Mouse (Mus musculus): ENCODE data around the gene B230219D22Rik. TPM values are rescaled to one million over a fixed set of nuclear protein-coding genes. Genes with fewer than 3 reads are reported as not detected.

B230219D22Rik gene
- polyA plus RNA-seq, 1 experiment: 54.1 TPM

DNA sequence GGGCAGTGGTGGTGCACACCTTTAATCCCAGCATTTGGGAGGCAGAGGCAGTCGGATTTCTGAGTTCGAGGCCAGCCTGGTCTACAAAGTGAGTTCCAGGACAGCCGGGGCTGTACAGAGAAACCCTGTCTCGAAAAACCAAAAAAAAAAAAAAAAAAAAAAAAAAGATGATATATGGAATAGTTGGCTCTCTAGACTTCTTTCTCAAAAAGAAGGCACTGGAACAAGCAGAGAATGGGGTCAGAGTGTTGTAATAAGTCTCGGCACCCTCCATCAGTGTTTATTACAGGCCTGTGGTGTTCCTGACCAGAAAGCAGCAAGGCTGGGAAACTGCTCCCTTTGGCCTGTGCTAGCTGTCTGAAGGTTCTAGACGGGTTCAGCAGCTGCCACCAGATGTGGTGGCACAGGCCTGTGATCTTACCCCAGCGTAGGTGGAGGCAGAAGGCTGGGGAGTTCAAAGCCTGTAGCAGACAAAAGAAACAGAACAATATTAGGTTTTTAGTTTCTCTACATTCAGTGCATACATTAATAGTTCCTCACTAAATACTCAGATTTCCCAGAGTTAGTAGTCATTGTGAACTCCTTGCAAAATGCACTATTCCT is 23.1 kb downstream of the B230219D22Rik start:
- Histone ChIP-seq H3K4me3 (ENCODE audit: low read depth, low read length) (no peak overlapping the region), H3K9ac (ENCODE audit: low read depth, poor library complexity, severe bottlenecking) (no peak overlapping the region), H3K4me1 (ENCODE audit: control insufficient read depth, insufficient read depth, low read length) (peaks cover 2% of the 10 kb centered on the region), H3K27me3 (ENCODE audit: control insufficient read depth, insufficient read depth, low read length, poor library complexity, severe bottlenecking) (no peaks in the 10 kb centered on the region), H3K36me3 (ENCODE audit: control insufficient read depth, insufficient read depth, low read length, poor library complexity, severe bottlenecking) (no peaks in the 10 kb centered on the region), H3K27ac (ENCODE audit: insufficient read depth, low read length) (no peak overlapping the region), H3K9me3 (replicated peaks; ENCODE audit: control insufficient read depth, insufficient read depth, low read length, poor library complexity, severe bottlenecking) (no peaks in the 10 kb centered on the region)
- TF ChIP-seq CTCF (IDR thresholded peaks at IDR 0.05; ENCODE audit: low read depth, low read length) (no peak), EP300 (IDR thresholded peaks at IDR 0.05; ENCODE audit: insufficient read depth, low read depth, low read length) (no peak), POLR2A (IDR thresholded peaks at IDR 0.05; ENCODE audit: insufficient read depth, low read length) (no peak)

- Histone ChIP-seq H3K36me3 (ENCODE audit: control insufficient read depth, insufficient read depth, low read length, poor library complexity, severe bottlenecking) (no peaks in the 10 kb centered on the region; the same call in 1 of the 2 replicates), H3K4me1 (ENCODE audit: control insufficient read depth, insufficient read depth, low read length) (peaks cover 2% of the 10 kb centered on the region), H3K27me3 (ENCODE audit: control insufficient read depth, insufficient read depth, low read length, poor library complexity, severe bottlenecking) (no peaks in the 10 kb centered on the region), H3K4me3 (ENCODE audit: low read depth, low read length) (no peak overlapping the region), H3K9me3 (replicated peaks; ENCODE audit: control insufficient read depth, insufficient read depth, low read length, poor library complexity, severe bottlenecking) (no peaks in the 10 kb centered on the region), H3K9ac (ENCODE audit: low read depth, poor library complexity, severe bottlenecking) (no peak overlapping the region), H3K27ac (ENCODE audit: insufficient read depth, low read length) (no peak overlapping the region)
- TF ChIP-seq CTCF (IDR thresholded peaks at IDR 0.05; ENCODE audit: low read depth, low read length): no peak
These were observed 28.6 kb downstream of the B230219D22Rik start for GRCm38 (mm10) chr13:55721516-55721915.

GRCm38 (mm10) chr13:55721995-55722394 is 29.1 kb downstream of the B230219D22Rik start:
- Histone ChIP-seq H3K27me3 (ENCODE audit: control insufficient read depth, insufficient read depth, low read length, poor library complexity, severe bottlenecking) (no peaks in the 10 kb centered on the region), H3K4me3 (ENCODE audit: low read depth, low read length) (no peak overlapping the region), H3K9me3 (replicated peaks; ENCODE audit: control insufficient read depth, insufficient read depth, low read length, poor library complexity, severe bottlenecking) (no peaks in the 10 kb centered on the region), H3K36me3 (ENCODE audit: control insufficient read depth, insufficient read depth, low read length, poor library complexity, severe bottlenecking) (no peaks in the 10 kb centered on the region; the same call in 1 of the 2 replicates), H3K27ac (ENCODE audit: insufficient read depth, low read length) (no peak overlapping the region), H3K4me1 (ENCODE audit: control insufficient read depth, insufficient read depth, low read length) (peaks cover 2% of the 10 kb centered on the region), H3K9ac (ENCODE audit: low read depth, poor library complexity, severe bottlenecking) (no peak overlapping the region)
- TF ChIP-seq EP300 (IDR thresholded peaks at IDR 0.05; ENCODE audit: insufficient read depth, low read depth, low read length): no peak
- TF ChIP-seq CTCF (IDR thresholded peaks at IDR 0.05; ENCODE audit: low read depth, low read length): no peak
- no peak for TF ChIP-seq POLR2A (IDR thresholded peaks at IDR 0.05; ENCODE audit: insufficient read depth, low read length)

- Histone ChIP-seq H3K9me3 (replicated peaks; ENCODE audit: control insufficient read depth, insufficient read depth, low read length, poor library complexity, severe bottlenecking) (no peaks in the 10 kb centered on the region), H3K36me3 (ENCODE audit: control insufficient read depth, insufficient read depth, low read length, poor library complexity, severe bottlenecking) (no peaks in the 10 kb centered on the region; the same call in 1 of the 2 replicates), H3K27ac (ENCODE audit: insufficient read depth, low read length) (peak overlapping the region; percentile 36), H3K4me1 (ENCODE audit: control insufficient read depth, insufficient read depth, low read length) (no peaks in the 10 kb centered on the region), H3K9ac (ENCODE audit: low read depth, poor library complexity, severe bottlenecking) (peak overlapping the region; percentile 80), H3K4me3 (ENCODE audit: low read depth, low read length) (peak overlapping the region; percentile 81), H3K27me3 (ENCODE audit: control insufficient read depth, insufficient read depth, low read length, poor library complexity, severe bottlenecking) (no peaks in the 10 kb centered on the region)
- TF ChIP-seq CTCF (IDR thresholded peaks at IDR 0.05; ENCODE audit: low read depth, low read length): no peak
- no peak for TF ChIP-seq POLR2A (IDR thresholded peaks at IDR 0.05; ENCODE audit: insufficient read depth, low read length)
- no peak for TF ChIP-seq EP300 (IDR thresholded peaks at IDR 0.05; ENCODE audit: insufficient read depth, low read depth, low read length)
These were observed 33.7 kb downstream of the B230219D22Rik start for GRCm38 (mm10) chr13:55726598-55727119.

DNA sequence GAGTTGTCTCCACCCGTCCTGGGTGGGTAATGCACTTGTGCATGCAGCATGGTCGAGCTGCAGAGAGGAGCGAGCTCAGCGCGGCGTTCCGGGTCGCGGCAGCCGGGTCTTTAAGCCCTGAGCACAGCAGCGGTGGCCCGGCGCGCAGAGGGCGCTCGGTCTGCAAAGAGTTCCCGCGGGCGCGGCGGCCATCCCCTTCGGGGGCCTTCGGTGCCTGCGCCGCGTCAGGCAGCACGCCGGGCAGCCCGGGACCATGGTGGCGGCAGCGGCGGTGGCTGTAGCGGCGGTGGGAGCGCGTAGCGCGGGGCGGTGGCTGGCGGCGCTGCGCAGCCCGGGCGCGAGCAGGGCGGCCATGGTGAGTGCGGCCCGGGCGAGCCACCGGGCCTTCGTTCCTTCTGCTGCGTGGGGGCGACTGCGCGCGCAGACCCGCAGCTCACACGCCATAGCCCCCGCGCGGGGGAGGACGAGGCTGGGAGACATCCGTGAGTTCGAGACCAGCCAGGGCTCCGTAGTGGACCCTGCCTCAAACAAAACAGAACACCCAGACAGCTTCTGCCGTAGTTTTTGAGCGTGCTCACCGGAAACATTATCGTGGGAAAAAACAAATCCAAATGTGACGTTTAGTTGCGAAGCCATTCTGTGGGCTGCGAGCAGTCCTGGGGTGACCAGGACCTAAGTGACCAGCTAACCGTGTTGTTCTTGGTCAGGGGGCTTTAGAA is 34.4 kb downstream of the B230219D22Rik start, which contains the start of gene Pcbd2:
TSS of gene Pcbd2 (plus strand) at position 249 of the 719 bp plus-strand sequence.
- H3K9me3 ChIP-seq (replicated peaks; ENCODE audit: control insufficient read depth, insufficient read depth, low read length, poor library complexity, severe bottlenecking): no peaks in the 10 kb centered on the region

GRCm38 (mm10) chr13:55727839-55728238 is 34.9 kb downstream of the B230219D22Rik start:
- Histone ChIP-seq H3K27ac (ENCODE audit: insufficient read depth, low read length) (peak overlapping the region; percentile 30), H3K4me3 (ENCODE audit: low read depth, low read length) (peak overlapping the region; percentile 81), H3K9ac (ENCODE audit: low read depth, poor library complexity, severe bottlenecking) (peak overlapping the region; percentile 80), H3K27me3 (ENCODE audit: control insufficient read depth, insufficient read depth, low read length, poor library complexity, severe bottlenecking) (no peaks in the 10 kb centered on the region), H3K4me1 (ENCODE audit: control insufficient read depth, insufficient read depth, low read length) (no peaks in the 10 kb centered on the region), H3K36me3 (ENCODE audit: control insufficient read depth, insufficient read depth, low read length, poor library complexity, severe bottlenecking) (no peaks in the 10 kb centered on the region; the same call in 1 of the 2 replicates), H3K9me3 (replicated peaks; ENCODE audit: control insufficient read depth, insufficient read depth, low read length, poor library complexity, severe bottlenecking) (no peaks in the 10 kb centered on the region)
- no peak for TF ChIP-seq POLR2A (IDR thresholded peaks at IDR 0.05; ENCODE audit: insufficient read depth, low read length)
- no peak for TF ChIP-seq EP300 (IDR thresholded peaks at IDR 0.05; ENCODE audit: insufficient read depth, low read depth, low read length)
- no peak for TF ChIP-seq CTCF (IDR thresholded peaks at IDR 0.05; ENCODE audit: low read depth, low read length)

More for the DNA sequence above, 34.4 kb downstream of the B230219D22Rik start, which contains the start of gene Pcbd2:
- peak within 1 kb of the TSS; percentile 80 for H3K9ac ChIP-seq (ENCODE audit: low read depth, poor library complexity, severe bottlenecking)
- peak within 1 kb of the TSS; percentile 36 for H3K27ac ChIP-seq (ENCODE audit: insufficient read depth, low read length)
- H3K4me3 ChIP-seq (ENCODE audit: low read depth, low read length): peak within 1 kb of the TSS; percentile 81
- no peaks in the 10 kb centered on the region; the same call in 1 of the 2 replicates for H3K36me3 ChIP-seq (ENCODE audit: control insufficient read depth, insufficient read depth, low read length, poor library complexity, severe bottlenecking)
- TF ChIP-seq CTCF (IDR thresholded peaks at IDR 0.05; ENCODE audit: low read depth, low read length) (no peak), EP300 (IDR thresholded peaks at IDR 0.05; ENCODE audit: insufficient read depth, low read depth, low read length) (no peak), POLR2A (IDR thresholded peaks at IDR 0.05; ENCODE audit: insufficient read depth, low read length) (no peak)
- H3K4me1 ChIP-seq (ENCODE audit: control insufficient read depth, insufficient read depth, low read length): no peaks in the 10 kb centered on the region
- H3K27me3 ChIP-seq (ENCODE audit: control insufficient read depth, insufficient read depth, low read length, poor library complexity, severe bottlenecking): no peaks in the 10 kb centered on the region
